Mouse (Mus musculus) urinary bladder, postnatal 36 days (tissue): Measurements from ENCODE around the gene D5Ertd579e.

Experiments used
- DNase-seq, 2 experiments: peaks; one replicate each; pipeline ENCODE4 v3.0.0; 2022; ENCODE audit warnings: low spot score in 2 of 2, mixed read lengths in 1 of 2

D5Ertd579e gene

GRCm38 (mm10) chr5:36695461-36696231 is at the start of gene D5Ertd579e:
Gene D5Ertd579e (minus strand): TSS chr5:36696024.
- DNase-seq, result peak; percentile 89 to 92

GRCm38 (mm10) chr5:36742126-36742848 is 46.5 kb upstream of the D5Ertd579e start:
- peak; percentile 79 to 82 for DNase-seq

GRCm38 (mm10) chr5:36739829-36740228 is 44.0 kb upstream of the D5Ertd579e start:
- DNase-seq, result no peak

- no peak for DNase-seq
These were observed 43.2 kb upstream of the D5Ertd579e start for GRCm38 (mm10) chr5:36738799-36739615.

GRCm38 (mm10) chr5:36737765-36738164 is 41.9 kb upstream of the D5Ertd579e start:
- no peak for DNase-seq

- no peak for DNase-seq
These were observed 40.2 kb upstream of the D5Ertd579e start for GRCm38 (mm10) chr5:36736009-36736408.

GRCm38 (mm10) chr5:36735106-36735505 is 39.3 kb upstream of the D5Ertd579e start:
- DNase-seq, result no peak

GRCm38 (mm10) chr5:36733405-36733804 is 37.6 kb upstream of the D5Ertd579e start:
- no peak for DNase-seq

- no peak for DNase-seq
These were observed 36.3 kb upstream of the D5Ertd579e start for GRCm38 (mm10) chr5:36731901-36732652.

- no peak for DNase-seq
These were observed 34.9 kb upstream of the D5Ertd579e start for GRCm38 (mm10) chr5:36730689-36731088.

- DNase-seq, result no peak
These were observed 34.1 kb upstream of the D5Ertd579e start for GRCm38 (mm10) chr5:36729923-36730322.

- DNase-seq, result no peak
These were observed 33.3 kb upstream of the D5Ertd579e start for GRCm38 (mm10) chr5:36729086-36729473.

GRCm38 (mm10) chr5:36728403-36729085 is 32.7 kb upstream of the D5Ertd579e start:
- no peak for DNase-seq

- DNase-seq, result no peak
These were observed 32.0 kb upstream of the D5Ertd579e start for GRCm38 (mm10) chr5:36727776-36728175.

GRCm38 (mm10) chr5:36727136-36727535 is 31.3 kb upstream of the D5Ertd579e start:
- DNase-seq, result no peak

GRCm38 (mm10) chr5:36726387-36726801 is 30.6 kb upstream of the D5Ertd579e start:
- DNase-seq, result no peak

GRCm38 (mm10) chr5:36725861-36726260 is 30.0 kb upstream of the D5Ertd579e start:
- DNase-seq, result no peak

- peak in 1 of 2 experiments; percentile 51 for DNase-seq
These were observed 28.4 kb upstream of the D5Ertd579e start for GRCm38 (mm10) chr5:36724274-36724673.

GRCm38 (mm10) chr5:36723356-36723755 is 27.5 kb upstream of the D5Ertd579e start:
- no peak for DNase-seq

- peak; percentile 58 to 74 for DNase-seq
These were observed 26.6 kb upstream of the D5Ertd579e start for GRCm38 (mm10) chr5:36722415-36722856.
